Mouse (Mus musculus) 3134 (cell line): Measurements from ENCODE around the gene Cers6.

Source experiments
- DNase-seq: peaks from one replicate; pipeline ENCODE4 v3.0.0-alpha.2; 2011; ENCODE audit warnings: low spot score; ENCODE audit not compliant: insufficient read length; ENCODE audit errors: extremely low read depth

The Cers6 gene

DNA sequence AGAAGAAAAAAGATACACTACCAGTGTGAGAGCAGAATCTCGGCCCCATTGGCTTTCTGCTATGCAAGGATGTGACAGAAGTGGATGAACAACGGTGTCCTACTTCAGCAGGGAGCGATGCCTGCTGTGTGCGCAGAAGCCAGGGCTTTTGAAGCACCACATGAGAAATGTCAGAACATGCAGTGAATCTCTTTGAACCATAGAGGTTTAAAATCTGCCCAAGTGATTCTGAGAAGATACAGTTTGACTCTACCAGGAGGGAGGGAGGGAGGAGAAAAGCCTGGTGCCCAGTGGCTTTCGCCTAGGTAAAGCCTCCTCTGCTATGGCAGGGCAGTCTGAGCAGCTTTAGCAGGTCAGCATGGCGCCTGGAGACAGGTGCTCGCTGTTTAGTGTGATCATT is 96.6 kb downstream of the Cers6 start:
- no peak for DNase-seq

DNA sequence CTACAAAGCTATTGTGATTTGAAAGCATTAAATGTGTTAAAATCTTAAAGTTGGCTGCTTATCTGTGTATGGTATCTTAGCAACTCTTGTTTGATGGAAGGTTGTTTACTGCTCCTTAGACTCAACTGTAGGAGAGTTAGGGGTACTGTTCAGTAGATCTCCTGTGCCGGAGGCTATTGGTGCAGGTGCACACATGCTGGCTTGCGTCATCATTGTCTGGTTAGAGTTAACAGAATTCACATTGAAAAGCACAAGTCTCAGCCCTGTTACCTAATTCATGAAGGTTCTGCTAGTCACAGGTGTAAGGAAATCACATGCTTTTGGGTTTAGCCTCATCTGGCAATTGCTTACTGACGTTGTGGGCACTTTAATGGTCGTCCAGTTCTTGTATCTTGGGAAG is 98.3 kb downstream of the Cers6 start:
- DNase-seq = no peak

DNA sequence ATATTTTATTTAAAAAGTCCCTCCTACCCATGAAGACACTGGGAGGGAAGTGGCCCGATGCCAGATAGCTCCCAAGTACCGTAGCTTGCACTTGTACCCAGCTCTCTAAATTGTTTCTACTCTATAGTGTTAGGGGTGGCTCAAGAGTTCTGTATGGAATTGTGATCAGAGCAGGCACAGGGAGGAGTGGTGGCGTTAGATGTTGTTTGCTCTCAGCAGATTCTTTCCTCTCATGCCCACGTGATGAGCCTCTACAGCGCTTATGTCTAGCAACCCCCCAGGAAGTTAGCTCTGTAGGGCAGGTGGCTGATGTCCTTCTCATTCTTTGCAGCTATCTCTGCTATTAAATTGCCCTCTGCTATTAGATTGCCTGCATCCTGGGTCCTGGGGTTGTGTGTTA is 98.8 kb downstream of the Cers6 start:
- DNase-seq = no peak

DNA sequence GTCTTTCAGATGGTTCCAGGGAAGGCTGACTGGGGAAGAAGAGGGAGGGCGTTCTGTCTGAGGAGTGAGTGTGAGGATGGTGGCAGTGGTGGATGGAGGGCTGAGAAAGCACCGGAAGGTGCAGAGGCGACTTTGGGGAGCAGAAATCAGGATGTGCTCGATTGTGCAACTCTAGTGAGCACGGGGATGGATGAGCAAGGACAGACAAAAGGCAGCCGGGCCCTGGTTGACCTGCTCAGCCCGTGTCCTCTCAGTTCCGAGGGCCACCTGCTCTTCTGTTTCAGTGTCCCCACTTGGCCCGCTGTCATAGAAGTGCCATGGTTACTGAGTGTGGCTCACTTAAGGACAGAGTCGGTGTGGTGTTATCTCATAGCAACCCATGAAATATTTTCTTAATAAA is 99.4 kb downstream of the Cers6 start:
- no peak for DNase-seq

DNA sequence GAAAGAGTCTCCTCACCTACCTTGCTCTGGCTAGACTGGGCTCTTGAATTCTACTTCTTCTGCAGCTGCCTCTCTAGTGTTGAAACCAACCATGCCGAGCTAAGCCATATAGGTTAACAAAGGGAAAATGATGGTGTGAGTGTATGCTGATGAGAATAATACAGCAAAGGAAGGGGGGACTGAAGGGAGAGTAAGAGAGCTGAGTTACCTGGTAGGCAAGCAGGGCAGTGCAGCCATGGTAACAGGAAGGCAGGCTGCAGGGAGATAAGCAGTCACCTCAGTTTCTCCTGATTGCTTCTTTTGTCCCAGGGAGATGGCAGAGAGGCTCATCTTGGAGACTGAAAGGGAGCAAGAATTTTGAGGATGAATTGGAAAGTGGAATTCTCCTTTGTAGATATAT is 105.1 kb downstream of the Cers6 start:
- no peak for DNase-seq

DNA sequence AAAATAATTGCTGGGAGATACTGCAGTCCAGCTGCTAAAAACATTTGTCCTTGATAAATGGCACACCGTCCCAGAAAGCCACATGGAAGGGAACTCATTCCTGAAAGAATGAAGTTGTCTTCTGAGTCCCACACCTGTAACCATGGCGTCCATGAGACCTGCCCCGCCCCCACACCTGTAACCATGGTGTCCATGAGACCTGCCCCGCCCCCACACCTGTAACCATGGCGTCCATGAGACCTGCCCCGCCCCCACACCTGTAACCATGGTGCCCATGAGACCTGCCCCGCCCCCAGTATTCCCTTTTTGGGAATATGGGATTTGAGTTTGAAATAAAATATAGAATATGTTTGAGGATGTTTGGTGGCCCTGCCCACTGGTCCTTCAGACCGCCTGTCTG is 106.8 kb downstream of the Cers6 start:
- no peak for DNase-seq

DNA sequence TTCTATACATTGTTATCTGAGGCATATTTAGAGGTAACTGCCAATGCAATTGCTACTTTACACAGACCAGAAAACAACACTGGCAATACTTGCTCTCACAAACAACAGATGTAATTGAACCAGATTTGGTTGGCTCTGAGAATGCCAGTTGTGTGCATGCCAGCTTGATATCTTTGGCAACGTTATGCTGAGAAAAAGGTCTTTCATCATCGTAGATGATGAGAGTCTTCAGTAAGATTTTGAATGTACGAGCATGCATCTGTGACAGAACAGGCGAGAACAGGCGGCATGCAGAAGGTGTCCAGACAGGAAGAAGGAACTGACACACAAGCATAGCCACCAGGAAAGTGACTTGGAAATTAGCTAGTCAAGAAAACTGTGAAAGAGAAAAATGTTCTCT is 110.6 kb downstream of the Cers6 start:
- DNase-seq = no peak

DNA sequence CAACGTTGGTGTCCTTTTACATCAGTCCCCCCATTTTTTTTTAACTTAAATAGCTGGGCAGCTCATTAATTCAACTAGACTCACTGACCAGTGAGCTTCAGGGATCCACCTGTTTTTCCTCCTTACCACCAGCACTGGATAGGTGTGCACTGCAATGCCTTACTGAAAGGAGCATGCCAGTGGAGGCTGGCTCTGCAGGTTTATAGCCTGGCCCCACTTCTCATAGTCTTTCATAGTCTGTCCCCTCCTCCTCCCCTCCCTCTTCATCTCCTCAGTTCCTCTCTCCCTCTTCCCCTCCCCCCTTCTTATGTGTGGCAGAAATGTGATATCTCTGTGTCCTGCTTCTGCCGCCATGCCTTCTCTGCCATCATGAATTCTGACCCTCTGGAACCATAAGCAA is 112.5 kb downstream of the Cers6 start:
- no peak for DNase-seq

DNA sequence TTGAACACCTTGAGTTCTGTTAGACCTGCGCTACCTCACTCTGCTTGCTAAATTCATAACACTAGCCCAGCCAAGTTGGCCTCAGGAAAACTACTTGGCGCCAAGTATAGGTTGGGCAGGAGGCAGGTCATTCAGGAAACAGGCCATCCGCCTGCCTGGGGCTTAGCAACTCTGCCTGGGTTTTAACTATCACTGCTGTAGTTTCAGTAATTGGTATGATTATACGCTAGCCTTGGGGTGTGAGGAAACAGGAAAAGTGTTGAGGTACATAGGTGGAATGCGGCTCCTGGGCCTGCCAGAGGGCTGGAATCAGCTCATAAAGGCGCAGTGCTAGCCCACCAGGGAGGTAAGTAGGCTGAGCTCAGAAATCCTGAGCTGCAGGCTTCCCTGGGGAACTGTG is 114.0 kb downstream of the Cers6 start:
- no peak for DNase-seq

DNA sequence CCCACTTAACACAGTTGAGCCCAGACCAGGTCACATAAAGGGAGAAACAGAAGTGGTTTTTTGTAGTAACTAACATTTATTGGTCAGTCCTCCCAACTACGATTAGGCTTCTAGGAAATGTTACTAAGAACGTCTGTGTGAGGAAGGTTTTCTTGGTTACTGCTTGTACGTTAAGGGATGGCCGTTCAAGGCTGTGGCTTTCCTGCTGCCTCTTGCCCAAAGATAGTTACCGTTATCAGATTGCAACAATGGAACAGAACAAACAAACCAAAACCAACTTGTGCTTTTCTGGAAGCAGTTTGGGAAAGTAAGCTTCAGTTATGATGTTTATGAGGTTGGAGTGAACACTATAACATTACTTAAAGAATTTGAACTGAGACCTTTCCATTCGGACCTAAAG is 114.5 kb downstream of the Cers6 start:
- DNase-seq = no peak

DNA sequence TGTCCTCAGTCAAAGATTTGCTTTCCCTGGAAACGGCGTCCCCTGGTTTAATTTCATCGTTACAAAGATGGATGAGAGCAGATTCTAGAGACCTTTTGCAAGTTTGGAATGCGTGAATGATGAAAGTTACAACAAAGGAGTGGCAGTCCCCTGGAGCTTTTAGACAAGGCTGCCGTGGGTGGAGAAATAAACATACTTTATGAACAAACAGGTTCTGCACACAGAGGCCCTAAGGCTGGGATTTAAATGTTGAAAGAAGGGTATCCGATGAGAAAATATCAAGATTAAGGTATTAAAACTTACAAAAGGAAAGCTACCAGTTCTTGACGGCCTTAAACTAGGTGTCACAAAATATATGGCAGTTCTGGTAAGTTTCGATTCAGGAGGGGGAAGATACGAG is 117.0 kb downstream of the Cers6 start:
- DNase-seq = no peak

DNA sequence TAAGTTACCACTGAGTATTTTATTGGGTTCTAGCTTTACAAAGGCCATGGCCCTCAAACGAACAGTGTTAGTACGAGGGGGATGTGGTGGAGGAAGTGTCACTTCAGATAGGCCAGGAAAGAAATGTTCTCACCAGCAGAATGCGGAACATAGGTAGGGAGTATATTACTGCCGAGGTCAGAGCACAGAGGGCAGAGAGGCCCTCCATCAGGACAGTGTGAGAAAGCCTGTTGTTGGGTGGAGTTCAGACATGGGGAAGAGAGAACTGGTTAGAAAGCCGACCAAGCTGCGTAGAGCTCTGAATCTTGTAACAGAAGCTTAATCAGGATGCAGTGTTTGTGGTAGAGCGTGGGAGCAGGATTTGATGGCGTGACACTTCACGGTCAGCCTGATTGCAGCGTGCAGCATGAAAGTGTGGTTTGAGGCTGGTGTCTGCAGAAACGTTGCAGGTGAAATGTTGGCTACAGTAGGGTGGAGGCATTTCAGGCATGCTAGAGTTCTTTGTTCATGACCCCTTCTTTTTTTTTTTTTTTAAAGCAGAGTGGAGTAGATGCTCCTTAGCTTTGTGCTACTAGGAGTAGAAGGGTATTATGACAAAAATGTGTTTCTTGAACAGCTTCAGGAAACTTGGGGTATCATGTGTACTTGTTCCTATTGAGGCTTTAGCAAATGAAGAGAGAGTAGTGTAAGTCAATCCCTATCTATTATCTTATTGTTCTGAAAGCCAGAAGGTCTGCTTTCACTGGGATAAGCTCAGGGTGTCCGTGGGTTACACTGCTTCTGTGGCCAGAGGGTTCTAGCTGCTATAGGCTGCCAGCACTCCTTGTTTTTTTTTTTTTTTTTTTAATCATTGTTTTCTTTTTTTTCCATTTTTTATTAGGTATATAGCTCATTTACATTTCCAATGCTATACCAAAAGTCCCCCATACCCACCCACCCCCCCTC is 117.7 kb downstream of the Cers6 start:
- no peak for DNase-seq

DNA sequence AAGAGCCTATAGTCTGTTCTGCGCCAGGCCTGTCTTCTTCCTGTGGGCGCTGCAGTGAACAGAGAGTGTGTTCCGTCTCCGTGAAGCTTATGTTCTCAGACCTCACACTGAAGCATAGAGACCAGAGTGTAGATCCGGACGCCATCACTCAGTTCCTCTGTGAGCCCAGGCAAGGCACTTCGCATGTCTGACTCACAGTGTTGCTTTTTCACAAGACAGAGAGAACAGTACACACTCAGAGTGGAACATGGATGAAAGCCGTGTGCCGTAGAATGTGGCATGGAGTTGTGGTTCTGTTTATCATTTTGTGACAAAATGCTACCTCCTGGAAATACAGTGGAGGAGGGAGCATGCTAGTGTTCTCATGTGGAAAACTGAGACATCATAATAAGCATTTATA is 120.1 kb downstream of the Cers6 start:
- no peak for DNase-seq

DNA sequence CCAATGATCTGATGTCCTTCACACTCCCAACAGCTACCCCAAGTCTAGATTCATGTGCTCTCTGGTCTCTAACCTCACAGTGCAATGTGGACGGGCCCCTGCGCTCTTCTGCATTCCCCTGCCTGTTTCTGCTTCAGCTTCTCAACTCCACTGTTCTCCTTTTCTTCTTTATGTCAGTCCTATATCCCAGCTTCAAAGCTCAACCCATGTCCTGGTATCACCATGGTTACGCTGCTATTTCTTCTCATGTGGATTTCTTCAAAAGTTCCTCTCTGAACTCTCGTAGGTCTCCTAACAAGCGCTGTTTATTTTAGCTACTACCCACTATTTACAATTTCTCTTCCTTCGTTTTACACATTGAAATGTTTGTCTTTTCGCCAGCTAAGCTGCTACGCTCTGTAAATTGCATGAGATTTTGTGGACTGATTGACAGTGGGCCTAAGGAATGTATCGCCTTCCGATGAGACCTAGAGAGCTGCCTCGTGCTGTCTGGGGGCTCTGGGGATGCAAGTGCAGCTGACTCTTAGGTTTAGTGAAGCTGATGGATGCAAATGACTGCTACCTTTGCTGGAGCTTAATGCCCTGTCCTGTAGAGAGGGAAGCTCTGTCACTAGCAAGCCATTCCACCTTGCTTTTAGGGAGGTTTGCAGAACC is 120.6 kb downstream of the Cers6 start:
- DNase-seq = no peak

DNA sequence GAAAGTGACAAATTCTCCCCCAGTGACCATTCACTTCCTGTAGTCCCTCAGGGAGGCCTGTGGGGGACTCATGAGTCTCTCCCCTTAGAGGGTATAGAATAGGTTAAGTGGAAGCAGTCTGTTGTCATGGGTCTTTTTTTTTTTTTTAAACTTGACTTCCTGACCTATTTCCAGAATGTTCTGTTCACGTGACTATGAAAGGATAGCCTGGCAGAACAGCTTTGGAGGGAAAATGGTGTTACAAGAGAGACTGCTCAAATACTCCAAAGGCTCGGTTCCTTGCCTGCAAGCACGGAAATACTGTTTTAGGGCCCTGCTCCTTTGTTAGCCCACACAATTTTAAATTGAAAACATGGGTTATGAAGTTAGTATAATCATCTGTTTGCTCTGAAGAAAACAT is 121.7 kb downstream of the Cers6 start:
- DNase-seq = no peak

DNA sequence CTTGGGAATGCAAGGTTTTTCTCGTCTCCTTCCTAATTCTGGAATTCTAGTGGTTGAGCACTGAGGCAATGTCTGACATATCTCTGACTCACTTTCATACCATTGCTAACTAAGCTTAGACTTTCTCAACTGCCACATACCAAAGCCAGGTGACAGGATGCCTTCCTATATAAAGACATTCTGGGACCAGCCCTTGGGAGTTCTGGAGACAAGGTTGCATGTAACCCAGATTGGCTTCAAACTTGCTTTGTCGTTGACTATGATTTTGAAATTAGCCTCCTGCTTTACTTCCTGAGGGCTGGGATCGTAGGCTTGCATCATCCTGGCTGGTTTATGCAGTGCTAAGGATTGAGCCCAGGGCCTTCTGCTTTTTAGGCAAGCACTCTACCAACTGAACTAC is 122.2 kb downstream of the Cers6 start:
- DNase-seq = peak; percentile 78

DNA sequence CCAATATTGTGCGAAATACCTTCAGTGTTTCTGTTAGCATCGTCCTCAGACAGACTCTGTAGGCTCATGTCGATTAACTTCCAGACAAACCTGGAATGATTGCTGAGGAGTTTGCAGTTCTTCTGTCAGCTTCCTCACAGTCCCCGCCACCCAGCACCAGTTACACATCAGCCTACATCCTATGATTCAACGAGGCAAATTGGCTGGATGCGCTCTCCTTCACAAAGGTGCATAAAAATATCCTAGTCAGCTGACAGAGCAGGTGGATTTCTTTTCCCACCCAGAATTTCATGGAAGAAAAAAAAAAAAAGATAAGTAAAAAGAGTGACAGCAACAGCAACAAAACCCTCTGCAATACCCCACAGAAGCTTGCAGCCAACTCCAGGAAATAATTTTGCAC is 127.9 kb downstream of the Cers6 start:
- DNase-seq = no peak

DNA sequence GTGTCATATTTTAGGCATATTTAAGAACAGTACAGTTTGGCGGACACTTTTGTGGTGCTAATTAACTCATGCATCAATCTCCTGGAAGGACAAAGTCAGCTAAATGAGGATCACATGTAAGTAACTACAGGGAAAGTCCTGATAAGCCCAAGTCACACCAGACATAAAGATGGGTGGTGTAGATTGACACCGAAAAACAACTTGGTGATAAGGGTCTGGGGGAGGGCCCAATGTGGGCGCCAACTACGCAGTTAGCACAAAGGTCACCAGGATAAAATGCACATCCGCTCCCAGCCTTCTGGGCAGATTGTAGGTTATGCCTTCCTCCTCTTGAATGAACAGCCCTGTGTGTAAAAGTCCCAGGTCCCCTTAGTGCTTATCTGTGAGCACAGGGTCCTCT is 131.4 kb downstream of the Cers6 start:
- no peak for DNase-seq

DNA sequence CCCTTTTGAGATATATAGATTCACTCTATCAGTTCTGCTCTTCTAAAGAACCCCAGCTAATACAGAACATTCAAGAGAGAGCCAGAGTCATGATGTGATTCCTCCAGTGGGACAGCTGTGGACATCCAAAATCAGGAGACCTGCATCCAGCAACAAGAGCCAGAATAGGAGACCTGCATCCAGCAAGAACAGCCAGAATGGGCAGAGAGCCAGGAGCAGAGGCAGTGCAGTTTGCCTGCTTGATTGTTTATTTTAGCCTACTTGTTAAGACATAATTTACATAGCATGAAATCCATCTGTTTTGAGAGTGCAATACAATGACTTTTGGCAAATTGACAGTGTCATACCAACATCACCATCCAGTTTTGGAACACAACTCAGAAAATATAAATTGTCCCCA is 133.2 kb downstream of the Cers6 start:
- no peak for DNase-seq

DNA sequence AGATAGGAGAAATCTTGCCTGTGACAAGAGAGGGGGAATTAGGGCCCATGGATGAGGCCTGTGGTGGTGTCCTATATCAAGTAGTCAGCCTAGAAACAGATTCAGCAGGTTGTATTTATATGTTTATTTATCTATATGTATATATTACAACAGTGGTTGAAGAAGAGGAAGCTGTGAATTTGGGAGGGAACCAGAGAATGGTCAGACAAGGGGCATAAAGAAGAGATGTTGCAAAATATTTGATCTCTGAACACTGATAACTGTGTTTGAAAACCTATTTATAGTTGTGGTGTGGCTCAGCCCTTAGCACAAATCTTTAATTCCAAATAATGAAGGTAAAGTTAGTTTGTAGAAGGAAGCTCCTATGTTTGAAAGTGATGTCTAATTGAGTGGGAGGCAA is 134.5 kb downstream of the Cers6 start:
- DNase-seq = no peak

DNA sequence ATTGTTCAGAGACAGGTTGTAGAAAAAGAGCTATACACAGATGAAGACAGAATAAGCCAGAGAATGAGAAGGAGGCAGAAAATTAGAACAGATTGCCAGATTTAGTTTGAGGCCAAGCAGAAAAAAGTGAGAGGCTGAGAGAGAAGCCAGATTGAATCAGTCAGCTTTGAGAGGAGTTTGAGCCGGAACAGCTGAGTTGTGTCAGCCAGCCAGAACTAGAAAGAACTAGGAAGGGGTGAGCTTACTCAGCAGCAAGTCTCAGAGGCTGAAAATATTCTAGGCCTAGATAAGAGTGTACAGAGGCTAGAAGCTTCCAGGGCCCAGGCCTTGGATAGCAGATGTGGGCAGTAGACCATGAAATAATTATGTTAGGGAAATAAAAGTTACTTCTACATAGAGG is 135.0 kb downstream of the Cers6 start:
- DNase-seq = no peak

DNA sequence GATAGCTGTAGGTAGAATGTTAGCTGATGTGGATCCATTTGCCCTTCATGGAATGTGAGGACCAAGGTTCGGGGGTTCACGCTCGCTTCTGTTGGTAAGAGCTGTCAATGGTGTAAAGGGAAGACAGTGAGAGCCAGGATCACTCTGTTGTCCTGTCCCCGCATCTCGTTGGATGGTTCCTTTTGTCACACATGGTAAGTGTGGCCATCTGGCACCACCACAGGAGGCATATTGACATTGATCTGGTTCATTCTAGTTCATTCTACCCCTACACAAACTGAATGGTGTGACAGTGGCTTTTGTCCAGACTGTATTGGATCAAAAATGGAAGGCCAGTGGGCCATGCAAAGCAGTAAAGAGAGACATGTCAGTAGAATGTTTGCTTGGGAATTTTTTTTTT is 142.8 kb downstream of the Cers6 start:
- no peak for DNase-seq
